Mouse (Mus musculus) right cerebral cortex, postnatal 36 days (tissue): ENCODE measurements around the gene Dguok.

Experiments
- DNase-seq, 2 experiments: peaks; one replicate each; pipeline ENCODE4 v3.0.0; 2022; ENCODE audit warnings: low spot score in 2 of 2, mixed read lengths in 1 of 2

Gene Dguok

DNA sequence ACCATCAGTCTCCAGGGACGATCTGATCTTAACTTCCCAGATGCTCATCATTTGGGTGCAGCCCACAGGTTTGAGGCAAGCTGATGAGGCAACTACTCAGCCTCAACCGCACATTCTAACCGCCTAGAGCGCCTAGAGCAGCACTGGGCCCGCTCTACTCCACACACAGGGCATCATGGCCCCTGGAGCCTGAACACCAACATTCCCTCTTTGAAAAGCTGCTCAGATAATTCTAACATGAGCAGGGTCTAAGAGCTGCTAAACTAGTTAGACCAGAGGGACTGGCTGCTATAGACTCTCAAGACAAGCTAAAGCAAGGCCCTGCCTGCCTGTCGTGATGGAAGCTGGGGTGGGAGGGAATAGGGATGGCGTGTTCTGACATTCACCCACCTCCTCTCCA lies 73.8 kb downstream of the Dguok start:
- no peak for DNase-seq
